Mouse (Mus musculus) small intestine, adult 2 months (tissue): ENCODE results near the gene Pcif1. TPM values are rescaled to one million over a fixed set of nuclear protein-coding genes. Genes with fewer than 3 reads are reported as not detected.

Source experiments
- H3K27ac ChIP-seq: fragments of 200-500 bp; 2 replicates; pipeline ENCODE4 v1.5.1; 2012; ENCODE audit warnings: low read depth, low read length, control low read depth, inconsistent platforms; ENCODE audit not compliant: insufficient read depth
- H3K27me3 ChIP-seq: fragments of 200-500 bp; 2 replicates; pipeline ENCODE4 v1.6.1; 2012; ENCODE audit warnings: mild to moderate bottlenecking, moderate library complexity, low read length, inconsistent platforms; ENCODE audit not compliant: control insufficient read depth, insufficient read depth
- H3K36me3 ChIP-seq: fragments of 200-500 bp; 2 replicates; pipeline ENCODE4 v1.6.1; 2012; ENCODE audit warnings: mild to moderate bottlenecking, low read length, control low read depth, inconsistent platforms; ENCODE audit not compliant: control insufficient read depth, insufficient read depth
- H3K4me1 ChIP-seq: fragments of 200-500 bp; 2 replicates; pipeline ENCODE4 v1.6.1; 2012; ENCODE audit warnings: low read length, inconsistent platforms, mixed read lengths; ENCODE audit not compliant: control insufficient read depth, insufficient read depth, insufficient read length
- H3K4me3 ChIP-seq: fragments of 200-500 bp; 2 replicates; pipeline ENCODE4 v1.5.1; 2012; ENCODE audit warnings: low read depth, mild to moderate bottlenecking, control low read depth, inconsistent platforms, low read length, moderate library complexity
- CTCF ChIP-seq: fragments of 200-500 bp; IDR thresholded peaks from 2 replicates; pipeline ENCODE4 v1.5.1; 2012; ENCODE audit warnings: low read depth, mild to moderate bottlenecking, control low read depth, inconsistent platforms, low read length, moderate library complexity, mixed read lengths; ENCODE audit not compliant: insufficient replicate concordance, insufficient read length; ENCODE audit errors: extremely low read depth
- POLR2A ChIP-seq: fragments of 200-500 bp; IDR thresholded peaks from 2 replicates; pipeline ENCODE4 v1.6.1; 2012; ENCODE audit warnings: low read depth, mild to moderate bottlenecking, control low read depth, inconsistent platforms, low read length, moderate library complexity
- WGBS: fragments of 180-500 bp; shearing (Covaris S2); methylation state at CpG from one replicate; pipeline ENCODE4 v1.1.7; 2018; 5-methylcytosine and 5-hydroxymethylcytosine counted together
- polyA plus RNA-seq: library from polyadenylated mRNA; depleted of rRNA; stranded (reverse); fragments of >200 nt; gene quantifications from 2 replicates; pipeline ENCODE4 v1.2.3, GENCODE M21; 2012

Pcif1 gene
- polyA plus RNA-seq, 1 experiment, result 30.3 TPM

DNA sequence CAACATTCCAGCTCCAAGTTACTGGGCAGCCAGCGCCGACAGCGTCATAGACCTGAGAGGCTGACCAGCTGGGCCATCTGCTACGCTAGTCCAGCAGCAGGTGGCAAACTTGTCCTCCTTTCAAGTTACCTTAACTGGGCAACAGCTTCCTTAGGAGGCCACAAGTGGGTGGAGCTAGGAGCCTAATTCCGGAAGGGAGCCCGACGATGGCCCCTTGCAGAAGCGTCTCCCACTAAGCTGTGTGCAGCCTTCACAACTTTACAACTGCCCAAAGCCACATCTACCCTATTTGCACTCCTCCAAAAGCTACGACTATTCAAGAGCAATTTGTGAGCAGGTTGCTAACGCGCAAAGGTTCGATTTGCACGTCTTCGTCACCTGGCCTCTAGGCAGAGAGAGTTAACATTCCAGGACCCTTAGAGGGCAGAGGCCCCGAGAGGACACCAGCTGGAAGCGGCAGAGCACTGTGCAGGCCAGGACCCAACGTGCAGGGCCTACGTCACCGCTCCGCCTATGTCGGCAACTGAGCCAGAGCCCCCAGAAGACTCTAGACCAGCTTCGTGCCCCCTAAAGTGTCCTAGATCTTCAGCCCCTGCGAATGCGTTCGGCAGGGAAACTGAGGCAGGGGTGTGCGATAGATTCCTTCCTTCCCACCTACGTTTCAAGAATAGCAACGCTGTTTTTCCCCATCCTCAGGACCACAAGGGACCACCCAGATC is 436 bp upstream of the Pcif1 start:
- Histone ChIP-seq H3K36me3 (peaks cover 8% of the 10 kb centered on the region), H3K27ac (peak overlapping the region; percentile 95), H3K27me3 (no peaks in the 10 kb centered on the region), H3K4me1 (peaks cover 6% of the 10 kb centered on the region), H3K4me3 (peak overlapping the region; percentile 89)
- TF ChIP-seq POLR2A (peak; percentile 54; the same call in 1 of the 2 replicates), CTCF (peak; percentile 30; the same call in 1 of the 2 replicates)
- under 1% methylated on average over 28 of the region's 28 CpGs for WGBS

DNA sequence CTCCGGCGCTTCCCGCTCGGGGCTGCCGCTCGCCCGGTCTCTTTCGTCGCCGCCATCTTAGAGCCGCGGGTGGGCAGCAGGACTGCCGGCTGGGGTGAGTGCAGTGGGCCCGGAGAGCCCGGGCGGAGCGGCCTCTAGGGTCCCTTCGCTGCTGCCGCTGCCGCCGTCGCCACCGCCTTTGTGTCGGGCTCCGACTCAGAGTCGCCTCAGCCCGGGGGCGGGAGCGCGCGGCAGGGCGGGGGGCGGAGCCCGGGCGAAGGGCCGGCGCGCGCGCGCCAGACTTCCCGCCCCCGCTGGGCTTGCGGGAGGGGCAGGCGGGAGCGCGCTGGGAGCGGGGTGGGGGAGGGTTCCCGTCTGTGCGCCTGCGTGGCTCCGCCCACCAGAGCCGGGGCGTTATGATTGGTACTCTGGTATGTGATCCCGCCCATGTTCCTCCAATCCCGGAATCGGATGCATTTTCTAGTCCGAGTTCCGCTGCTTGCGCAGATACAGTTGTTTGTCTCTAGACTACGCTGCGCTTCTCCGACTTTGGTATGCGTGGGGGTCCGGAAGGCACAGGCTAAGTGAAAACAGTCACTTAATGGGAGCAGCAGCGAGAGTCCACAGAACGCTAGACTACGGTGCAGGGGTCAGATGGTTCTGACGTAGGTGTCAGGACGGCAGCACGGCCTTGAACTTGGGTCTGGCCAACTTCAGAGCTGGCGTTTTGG is 619 bp downstream of the Pcif1 start:
- Histone ChIP-seq H3K4me1 (peaks cover 6% of the 10 kb centered on the region), H3K4me3 (peak overlapping the region; percentile 94), H3K27me3 (no peaks in the 10 kb centered on the region), H3K27ac (peak overlapping the region; percentile 98), H3K36me3 (peaks cover 14% of the 10 kb centered on the region)
- TF ChIP-seq POLR2A (peak; percentile 90), CTCF (no peak)
- WGBS, result under 1% methylated on average over 72 of the region's 72 CpGs

DNA sequence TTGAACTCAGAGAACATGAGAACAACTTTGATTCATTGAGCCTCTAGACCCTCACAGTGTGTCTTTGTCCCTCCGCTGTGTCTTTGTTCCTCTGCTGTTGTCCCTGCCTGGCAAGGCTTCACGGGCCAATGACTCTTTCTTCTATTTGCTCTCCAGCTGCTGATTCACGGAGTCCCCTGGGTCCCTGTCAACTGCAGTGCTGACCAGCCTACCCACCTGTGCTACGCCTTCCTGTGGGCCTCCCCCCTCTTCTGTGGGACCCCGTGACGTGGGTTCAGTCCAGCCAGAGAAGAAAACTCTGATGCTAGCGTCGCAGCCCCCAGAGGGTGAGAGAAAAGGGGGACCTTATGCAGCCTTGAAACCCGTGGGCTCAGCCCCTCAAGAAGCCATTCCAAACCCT is 3.5 kb downstream of the Pcif1 start:
- Histone ChIP-seq H3K27ac (no peak overlapping the region), H3K4me1 (peaks cover 6% of the 10 kb centered on the region), H3K36me3 (peaks cover 41% of the 10 kb centered on the region), H3K4me3 (no peak overlapping the region), H3K27me3 (no peaks in the 10 kb centered on the region)
- TF ChIP-seq POLR2A (no peak), CTCF (no peak)
- 82% methylated on average over 9 of the region's 9 CpGs for WGBS

DNA sequence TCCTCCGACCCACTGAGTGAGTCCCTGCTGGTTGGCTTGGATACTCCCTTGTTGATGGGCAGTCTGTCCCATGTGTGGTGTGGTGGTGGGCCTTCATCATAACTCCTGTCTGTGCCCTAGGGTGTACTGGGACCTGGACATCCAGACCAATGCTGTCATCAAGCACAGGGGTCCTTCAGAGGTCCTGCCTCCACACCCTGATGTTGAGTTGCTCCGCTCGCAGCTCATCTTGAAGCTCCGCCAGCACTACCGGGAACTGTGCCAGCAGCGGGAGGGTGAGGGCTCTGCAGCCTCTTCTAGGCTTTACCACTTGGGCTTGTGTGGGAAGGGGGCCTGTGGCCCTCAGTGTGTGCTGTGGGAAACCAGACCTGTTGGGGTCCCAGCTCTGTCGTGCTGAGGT is 6.7 kb downstream of the Pcif1 start:
- 40% methylated on average over 7 of the region's 7 CpGs for WGBS
- peaks cover 70% of the 10 kb centered on the region for H3K36me3 ChIP-seq
- TF ChIP-seq POLR2A, result no peak
- TF ChIP-seq CTCF, result no peak
- H3K27me3 ChIP-seq, result no peaks in the 10 kb centered on the region
- H3K4me1 ChIP-seq, result peaks cover 12% of the 10 kb centered on the region
- H3K4me3 ChIP-seq, result no peak overlapping the region
- no peak overlapping the region for H3K27ac ChIP-seq

DNA sequence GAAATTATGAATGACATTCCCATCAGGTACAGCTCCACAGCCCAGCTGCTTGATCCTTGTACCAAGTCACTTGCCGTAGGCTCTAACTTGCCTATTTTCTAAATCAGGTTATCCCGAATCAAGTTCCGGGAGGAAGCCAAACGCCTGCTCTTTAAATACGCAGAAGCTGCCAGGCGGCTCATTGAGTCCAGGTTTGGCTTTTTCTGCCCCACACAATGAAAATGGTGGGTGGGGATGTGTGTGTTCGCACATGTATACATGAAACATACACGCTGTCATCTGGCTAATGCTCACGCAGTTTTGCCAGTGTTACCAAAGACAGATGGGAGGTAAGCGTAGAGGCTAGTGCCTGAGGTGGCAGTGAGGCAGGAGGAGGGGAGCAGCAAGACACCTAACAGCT is 7.5 kb downstream of the Pcif1 start:
- WGBS, result 95% methylated on average over 10 of the region's 10 CpGs
- H3K27me3 ChIP-seq, result no peaks in the 10 kb centered on the region
- H3K36me3 ChIP-seq, result peaks cover 78% of the 10 kb centered on the region
- H3K4me1 ChIP-seq, result peaks cover 12% of the 10 kb centered on the region
- TF ChIP-seq CTCF (no peak), POLR2A (no peak)
- no peak overlapping the region for H3K4me3 ChIP-seq
- no peak overlapping the region for H3K27ac ChIP-seq

DNA sequence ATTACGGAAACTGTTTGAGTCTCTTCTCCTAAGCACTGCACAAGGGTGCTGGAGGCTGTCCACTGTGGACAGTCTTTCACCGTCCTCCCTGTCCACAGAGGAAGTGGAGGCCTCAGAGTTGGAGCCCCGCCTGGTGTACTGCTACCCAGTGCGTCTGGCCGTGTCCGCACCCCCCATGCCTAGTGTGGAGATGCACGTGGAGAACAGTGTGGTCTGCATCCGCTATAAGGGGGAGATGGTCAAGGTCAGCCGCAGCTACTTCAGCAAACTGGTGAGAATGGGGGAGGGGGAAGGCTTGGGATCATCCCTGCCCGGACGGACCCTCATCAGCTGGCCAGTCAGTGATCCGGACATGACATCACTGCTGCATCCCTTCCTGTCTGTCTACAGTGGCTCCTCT is 9.9 kb downstream of the Pcif1 start:
- TF ChIP-seq CTCF (no peak), POLR2A (no peak)
- H3K4me3 ChIP-seq, result no peak overlapping the region
- peaks cover 12% of the 10 kb centered on the region for H3K4me1 ChIP-seq
- H3K27me3 ChIP-seq, result no peaks in the 10 kb centered on the region
- no peak overlapping the region for H3K27ac ChIP-seq
- WGBS, result 84% methylated on average over 12 of the region's 12 CpGs
- H3K36me3 ChIP-seq, result peaks cover 94% of the 10 kb centered on the region

DNA sequence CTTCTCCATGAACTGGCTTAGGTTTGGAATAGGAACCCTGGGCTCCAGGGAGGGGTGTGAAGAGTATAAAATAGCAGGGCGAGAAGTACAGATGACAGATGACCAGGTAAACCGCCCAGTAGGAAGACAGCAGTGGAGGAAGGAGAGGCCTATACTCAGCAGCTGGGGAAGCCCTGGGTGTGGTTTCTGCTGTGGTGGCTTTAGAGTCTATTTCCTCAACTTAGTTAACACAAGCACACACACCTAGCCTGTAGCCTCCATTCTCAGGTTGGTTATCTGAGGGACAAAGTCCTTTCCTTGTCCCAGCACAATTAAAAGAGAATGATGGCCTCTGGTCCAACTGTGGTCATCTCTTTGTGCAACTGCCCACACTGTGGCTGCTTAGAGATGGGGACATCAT is 10.9 kb downstream of the Pcif1 start:
- Histone ChIP-seq H3K4me3 (no peak overlapping the region), H3K27me3 (no peaks in the 10 kb centered on the region), H3K4me1 (peaks cover 12% of the 10 kb centered on the region), H3K36me3 (peaks cover 96% of the 10 kb centered on the region), H3K27ac (peak overlapping the region; percentile 72)
- 34% methylated on average over 2 of the region's 2 CpGs for WGBS
- no peak for TF ChIP-seq POLR2A
- no peak for TF ChIP-seq CTCF
